Mouse (Mus musculus) stomach, embryonic 15.5 days (tissue): ENCODE data around the gene Gngt2. TPM values are rescaled to one million over a fixed set of nuclear protein-coding genes. Genes with fewer than 3 reads are reported as not detected.

Experiments used
- ATAC-seq: fragments of 200-750 bp; cut with Nextera tagmentation; 2 replicates; pipeline ENCODE4 v1.8.0; 2017; ENCODE audit warnings: low read depth, moderate number of reproducible peaks, moderate TSS enrichment; ENCODE audit not compliant: insufficient read depth, low FRiP score
- H3K27ac ChIP-seq: fragments of 300-500 bp; sonication (generic); 2 replicates; pipeline ENCODE4 v1.5.1; 2015; ENCODE audit warnings: mild to moderate bottlenecking, inconsistent platforms
- H3K27me3 ChIP-seq: fragments of 300-500 bp; sonication (generic); replicated peaks from 2 replicates; pipeline ENCODE4 v1.6.1; 2015; ENCODE audit warnings: inconsistent platforms
- H3K36me3 ChIP-seq: fragments of 300-500 bp; sonication (generic); 2 replicates; pipeline ENCODE4 v1.6.1; 2015; ENCODE audit warnings: inconsistent platforms
- H3K4me1 ChIP-seq: fragments of 300-500 bp; sonication (generic); 2 replicates; pipeline ENCODE4 v1.6.1; 2015; ENCODE audit warnings: inconsistent platforms
- H3K4me2 ChIP-seq: fragments of 300-500 bp; sonication (generic); 2 replicates; pipeline ENCODE4 v1.6.1; 2015; ENCODE audit warnings: mild to moderate bottlenecking, inconsistent platforms
- H3K4me3 ChIP-seq: fragments of 300-500 bp; sonication (generic); replicated peaks from 2 replicates; pipeline ENCODE4 v1.5.1; 2015; ENCODE audit warnings: inconsistent platforms
- H3K9ac ChIP-seq: fragments of 300-500 bp; sonication (generic); 2 replicates; pipeline ENCODE4 v1.6.1; 2015; ENCODE audit warnings: inconsistent platforms
- H3K9me3 ChIP-seq: fragments of 300-500 bp; sonication (generic); 2 replicates; pipeline ENCODE4 v1.6.1; 2016; ENCODE audit warnings: inconsistent platforms
- WGBS: fragments of 180-500 bp; shearing (Covaris S2); methylation state at CpG from one replicate; pipeline ENCODE4 v1.1.7; 2015; 5-methylcytosine and 5-hydroxymethylcytosine counted together
- polyA plus RNA-seq: library from polyadenylated mRNA; unstranded; fragments of >200 nt; fragmentation: Nextera tagmentation; extraction: Ambion mirVana; gene quantifications from 2 replicates; pipeline ENCODE4 v1.2.1, GENCODE M21; 2015

The Gngt2 gene
- polyA plus RNA-seq, 1 experiment from 2014 or later: 16.9 TPM

GRCm38 (mm10) chr11:95834143-95834667 is 2.8 kb upstream of the Gngt2 start:
- H3K9me3 ChIP-seq: no peaks in the 10 kb centered on the region
- 9% methylated on average over 22 of the region's 22 CpGs for WGBS
- ATAC-seq: no peak
- peaks cover 49% of the 10 kb centered on the region for H3K4me1 ChIP-seq
- 0 out of 2 replicates have a peak overlapping the region, but pooled peaks have one; percentile 1 for H3K4me3 ChIP-seq
- H3K36me3 ChIP-seq: no peaks in the 10 kb centered on the region
- no peak overlapping the region for H3K9ac ChIP-seq
- peak overlapping the region; percentile 37 for H3K4me2 ChIP-seq
- H3K27me3 ChIP-seq: peaks cover 60% of the 10 kb centered on the region
- no peak overlapping the region for H3K27ac ChIP-seq

GRCm38 (mm10) chr11:95834742-95835710 is 2.0 kb upstream of the Gngt2 start:
- Histone ChIP-seq H3K27me3 (peaks cover 51% of the 10 kb centered on the region), H3K9ac (no peak overlapping the region), H3K4me2 (no peak overlapping the region; the same call in 1 of the 2 replicates), H3K36me3 (no peaks in the 10 kb centered on the region), H3K9me3 (no peaks in the 10 kb centered on the region), H3K27ac (no peak overlapping the region), H3K4me3 (no peak overlapping the region), H3K4me1 (peaks cover 49% of the 10 kb centered on the region)
- ATAC-seq: no peak; the same call in 1 of the 2 replicates
- WGBS: 25% methylated on average over 15 of the region's 15 CpGs

GRCm38 (mm10) chr11:95835832-95836231 is 1.2 kb upstream of the Gngt2 start:
- Histone ChIP-seq H3K27ac (no peak overlapping the region), H3K4me1 (peaks cover 42% of the 10 kb centered on the region), H3K4me3 (no peak overlapping the region), H3K9ac (no peak overlapping the region), H3K36me3 (no peaks in the 10 kb centered on the region), H3K27me3 (peaks cover 43% of the 10 kb centered on the region), H3K4me2 (0 out of 2 replicates have a peak overlapping the region, but pooled peaks have one; percentile 3), H3K9me3 (no peaks in the 10 kb centered on the region)
- no peak for ATAC-seq
- WGBS: 33% methylated on average over 6 of the region's 6 CpGs

DNA sequence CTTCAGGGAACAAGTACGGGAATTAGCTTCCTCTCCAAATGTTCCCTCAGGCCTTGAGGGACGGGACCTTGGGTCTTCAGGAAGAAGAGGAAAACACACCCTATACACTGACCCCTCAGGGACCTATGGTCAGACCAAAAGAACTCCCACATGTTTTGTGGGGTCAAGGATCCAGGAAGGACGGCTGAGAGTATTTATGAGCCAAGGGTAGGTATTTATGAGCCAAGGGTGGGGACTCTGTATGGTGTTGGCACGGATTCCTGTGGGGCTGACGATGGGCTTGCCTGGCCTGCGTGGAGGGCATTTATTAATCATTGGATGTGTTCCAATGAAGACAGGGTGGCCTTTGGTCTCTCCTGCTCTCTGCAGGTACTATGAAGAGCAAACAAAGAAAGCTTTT is 583 bp upstream of the Gngt2 start:
- H3K27ac ChIP-seq: no peak overlapping the region; the same call in 1 of the 2 replicates

GRCm38 (mm10) chr11:95838598-95838997 is 1.6 kb downstream of the Gngt2 start:
- Histone ChIP-seq H3K9me3 (no peaks in the 10 kb centered on the region), H3K4me2 (no peak overlapping the region), H3K4me3 (no peak overlapping the region), H3K9ac (no peak overlapping the region), H3K36me3 (no peaks in the 10 kb centered on the region), H3K27ac (no peak overlapping the region), H3K4me1 (peaks cover 32% of the 10 kb centered on the region), H3K27me3 (peaks cover 16% of the 10 kb centered on the region)
- 72% methylated on average over 4 of the region's 4 CpGs for WGBS
- ATAC-seq: no peak

More for the DNA sequence above, 583 bp upstream of the Gngt2 start:
- Histone ChIP-seq H3K4me1 (peaks cover 36% of the 10 kb centered on the region), H3K9me3 (no peaks in the 10 kb centered on the region), H3K4me3 (no peak overlapping the region), H3K4me2 (no peak overlapping the region), H3K27me3 (peaks cover 37% of the 10 kb centered on the region), H3K9ac (no peak overlapping the region), H3K36me3 (no peaks in the 10 kb centered on the region)
- no peak for ATAC-seq
- WGBS: 61% methylated on average over 6 of the region's 6 CpGs

DNA sequence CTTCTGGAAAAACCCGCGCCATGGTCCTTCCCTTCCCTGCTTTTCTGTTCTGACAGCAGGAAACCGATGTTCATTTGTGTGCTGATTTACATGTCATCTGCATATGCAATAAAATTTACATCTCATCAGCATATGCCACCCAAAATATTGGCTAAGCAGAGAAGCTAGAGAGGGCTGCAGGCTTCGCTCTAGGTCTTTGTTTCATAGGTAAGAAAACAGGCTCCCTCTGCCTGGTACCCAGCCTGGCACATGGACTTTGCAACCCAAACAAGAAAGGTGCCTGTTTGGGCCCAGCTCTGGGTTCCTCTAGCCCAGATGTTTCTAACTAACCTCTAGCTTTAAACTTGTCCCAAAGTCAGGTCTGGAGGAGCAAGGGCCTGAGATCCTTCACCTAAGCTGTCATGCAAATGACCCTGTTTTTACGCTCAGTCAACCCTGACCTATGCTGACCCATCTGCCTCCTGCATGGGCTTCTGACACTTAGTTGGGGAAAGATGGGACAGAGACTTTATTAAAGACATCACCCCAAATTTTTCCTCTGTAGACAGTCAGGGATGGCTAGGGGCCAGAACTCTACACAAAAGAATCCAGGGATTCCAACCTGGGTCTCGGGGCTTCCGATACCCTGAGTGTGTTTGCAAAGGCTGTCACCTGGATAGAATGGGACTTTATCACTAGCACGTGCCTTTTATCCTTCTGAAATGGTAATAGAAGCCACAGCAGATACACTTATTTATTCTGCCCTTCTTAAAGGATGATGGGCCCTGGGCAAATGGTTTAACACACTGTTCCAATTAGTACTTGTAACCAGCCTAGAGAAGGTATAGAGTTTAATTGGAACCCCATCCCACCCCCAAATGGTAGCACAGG is 2.2 kb downstream of the Gngt2 start:
- no peak overlapping the region for H3K27ac ChIP-seq
- peaks cover 9% of the 10 kb centered on the region for H3K27me3 ChIP-seq
- no peak overlapping the region for H3K4me2 ChIP-seq
- H3K36me3 ChIP-seq: no peaks in the 10 kb centered on the region
- ATAC-seq: no peak
- H3K4me3 ChIP-seq: no peak overlapping the region
- WGBS: 74% methylated on average over 8 of the region's 8 CpGs
- no peaks in the 10 kb centered on the region for H3K9me3 ChIP-seq
- H3K4me1 ChIP-seq: peaks cover 26% of the 10 kb centered on the region
- H3K9ac ChIP-seq: no peak overlapping the region

DNA sequence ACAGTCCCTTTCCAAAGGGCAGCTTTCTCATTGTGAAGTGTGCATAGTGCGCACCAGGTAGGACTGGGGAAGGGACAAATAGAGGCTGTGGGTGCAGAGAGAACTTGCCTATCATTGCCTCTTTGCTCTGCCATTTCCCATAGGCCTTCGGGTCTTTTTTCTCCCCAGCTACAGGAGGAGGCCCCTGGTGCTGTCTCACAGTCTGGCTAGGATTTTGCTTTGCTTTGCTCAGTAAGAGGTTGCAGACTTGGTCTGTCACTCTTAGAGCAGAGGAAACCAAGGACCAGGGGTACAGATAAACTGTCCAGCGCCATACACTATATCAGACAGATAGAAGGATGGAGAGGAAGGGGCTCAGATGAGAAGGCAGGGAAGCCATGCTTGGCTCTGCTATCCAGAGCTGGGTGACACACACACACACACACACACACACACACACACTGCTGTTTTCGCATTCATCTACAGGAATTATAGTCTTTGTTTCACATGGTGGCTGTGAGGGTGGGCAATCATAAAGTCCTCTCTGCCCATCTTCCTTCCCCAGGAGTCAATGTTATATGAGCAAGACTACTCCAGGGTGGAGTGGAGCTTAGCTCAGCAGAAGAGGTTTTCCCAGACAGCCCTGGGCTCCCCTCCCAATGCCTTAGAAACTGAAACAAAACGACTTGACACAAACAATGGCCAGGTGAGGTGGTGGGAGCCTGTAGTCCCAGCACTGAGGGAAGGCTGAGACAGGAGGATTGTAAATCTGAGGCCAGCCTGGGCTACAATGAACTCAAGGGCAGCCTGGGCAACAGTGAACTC is 3.9 kb downstream of the Gngt2 start:
- peaks cover 17% of the 10 kb centered on the region for H3K4me1 ChIP-seq
- no peaks in the 10 kb centered on the region for H3K36me3 ChIP-seq
- H3K27ac ChIP-seq: no peak overlapping the region
- no peak overlapping the region for H3K9ac ChIP-seq
- 59% methylated on average over 5 of the region's 5 CpGs for WGBS
- H3K4me2 ChIP-seq: peak overlapping the region; percentile 28; the same call in 1 of the 2 replicates
- no peaks in the 10 kb centered on the region; the same call in 1 of the 2 replicates for H3K27me3 ChIP-seq
- H3K4me3 ChIP-seq: peak overlapping the region; percentile 18
- no peaks in the 10 kb centered on the region for H3K9me3 ChIP-seq
- no peak for ATAC-seq

GRCm38 (mm10) chr11:95841498-95841830 is 4.4 kb downstream of the Gngt2 start:
- H3K36me3 ChIP-seq: no peaks in the 10 kb centered on the region
- peak overlapping the region; percentile 18 for H3K4me3 ChIP-seq
- H3K27me3 ChIP-seq: no peaks in the 10 kb centered on the region; the same call in 1 of the 2 replicates
- no peak overlapping the region for H3K9ac ChIP-seq
- peak overlapping the region; percentile 28 for H3K4me2 ChIP-seq
- H3K27ac ChIP-seq: 0 out of 2 replicates have a peak overlapping the region, but pooled peaks have one; percentile 6
- no peak for ATAC-seq
- no peaks in the 10 kb centered on the region for H3K9me3 ChIP-seq
- WGBS: 62% methylated on average over 10 of the region's 10 CpGs
- peaks cover 11% of the 10 kb centered on the region for H3K4me1 ChIP-seq

DNA sequence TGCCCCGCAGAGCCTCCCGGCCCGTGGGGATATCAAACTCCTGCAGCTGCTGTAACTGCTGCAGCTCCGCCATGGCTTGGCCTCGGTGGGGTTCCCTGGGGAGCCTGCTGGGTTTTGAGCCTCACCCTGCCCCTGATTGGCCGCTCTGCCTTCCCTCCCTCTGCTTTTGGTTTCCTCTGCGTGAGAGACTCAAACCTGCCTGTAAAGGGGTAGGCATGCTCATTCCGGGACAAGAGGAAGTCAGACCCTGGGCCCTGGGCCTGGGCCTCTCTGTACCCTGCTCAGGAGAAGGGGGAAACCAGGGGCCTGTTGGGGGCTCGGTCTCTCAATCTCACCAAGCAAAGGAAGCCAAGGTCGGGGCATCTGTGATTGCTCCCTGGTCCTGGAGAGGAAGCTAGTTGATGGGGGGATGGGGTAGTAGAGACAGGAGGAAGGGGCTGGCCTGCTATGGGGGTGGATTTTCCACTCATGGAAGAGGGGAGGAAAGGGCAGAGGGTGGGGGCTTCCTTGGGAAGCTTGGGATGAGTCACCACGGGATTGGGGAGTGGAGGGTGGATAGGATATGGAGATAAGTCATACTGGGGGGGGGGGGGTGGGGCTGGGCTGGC is 5.2 kb downstream of the Gngt2 start, which contains the start of gene Abi3:
TSS of gene Abi3 (minus strand) at position 403 of the 608 bp plus-strand sequence.
- 13% methylated on average over 11 of the region's 11 CpGs for WGBS
- Histone ChIP-seq H3K4me1 (peaks cover 4% of the 10 kb centered on the region; the same call in 1 of the 2 replicates), H3K4me3 (peak within 1 kb of the TSS; percentile 18), H3K9me3 (no peaks in the 10 kb centered on the region), H3K9ac (no peak within 1 kb of the TSS), H3K27ac (peak within 1 kb of the TSS; percentile 59), H3K4me2 (peak within 1 kb of the TSS; percentile 28), H3K27me3 (no peaks in the 10 kb centered on the region; the same call in 1 of the 2 replicates), H3K36me3 (no peaks in the 10 kb centered on the region)
- ATAC-seq: peak; percentile 48; the same call in 1 of the 2 replicates

GRCm38 (mm10) chr11:95842953-95843352 is 5.9 kb downstream of the Gngt2 start:
- no peaks in the 10 kb centered on the region for H3K4me1 ChIP-seq
- no peaks in the 10 kb centered on the region for H3K9me3 ChIP-seq
- 64% methylated on average over 5 of the region's 5 CpGs for WGBS
- peak overlapping the region; percentile 59 for H3K27ac ChIP-seq
- H3K9ac ChIP-seq: no peak overlapping the region
- ATAC-seq: no peak
- H3K4me3 ChIP-seq: 0 out of 2 replicates have a peak overlapping the region, but pooled peaks have one; percentile 5
- peak overlapping the region; percentile 28; the same call in 1 of the 2 replicates for H3K4me2 ChIP-seq
- no peaks in the 10 kb centered on the region; the same call in 1 of the 2 replicates for H3K27me3 ChIP-seq
- H3K36me3 ChIP-seq: no peaks in the 10 kb centered on the region
